Mouse (Mus musculus) thymus, postnatal 10 days (tissue): ENCODE data around the gene Dtd1.

ENCODE experiments used
- DNase-seq, 2 experiments: peaks; one replicate each; pipeline ENCODE4 v3.0.0; 2021; ENCODE audit warnings: low spot score in 2 of 2

The Dtd1 gene

GRCm38 (mm10) chr2:144768375-144769117 is 168.8 kb downstream of the Dtd1 start:
- DNase-seq = no peak

DNA sequence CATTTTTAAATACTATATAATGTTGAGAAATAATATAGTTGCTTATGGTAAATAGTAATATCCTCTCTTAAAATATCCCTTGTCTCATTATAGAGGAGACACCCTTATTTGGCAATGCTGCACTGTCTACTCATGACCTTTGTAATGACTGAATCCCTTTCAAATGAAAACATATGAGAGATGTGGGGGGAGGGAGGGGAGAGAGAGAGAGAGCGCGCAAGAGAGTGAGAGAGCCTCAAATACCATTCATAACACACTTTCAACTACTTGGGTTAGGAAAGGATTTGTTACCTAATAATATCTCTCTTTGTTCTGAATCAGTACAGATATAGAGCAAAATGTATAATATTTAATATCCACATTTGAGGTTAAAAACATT is 169.4 kb downstream of the Dtd1 start:
- DNase-seq = no peak

GRCm38 (mm10) chr2:144769556-144769955 is 169.9 kb downstream of the Dtd1 start:
- DNase-seq = no peak

- DNase-seq = no peak
These were observed 170.8 kb downstream of the Dtd1 start for GRCm38 (mm10) chr2:144770452-144770941.

DNA sequence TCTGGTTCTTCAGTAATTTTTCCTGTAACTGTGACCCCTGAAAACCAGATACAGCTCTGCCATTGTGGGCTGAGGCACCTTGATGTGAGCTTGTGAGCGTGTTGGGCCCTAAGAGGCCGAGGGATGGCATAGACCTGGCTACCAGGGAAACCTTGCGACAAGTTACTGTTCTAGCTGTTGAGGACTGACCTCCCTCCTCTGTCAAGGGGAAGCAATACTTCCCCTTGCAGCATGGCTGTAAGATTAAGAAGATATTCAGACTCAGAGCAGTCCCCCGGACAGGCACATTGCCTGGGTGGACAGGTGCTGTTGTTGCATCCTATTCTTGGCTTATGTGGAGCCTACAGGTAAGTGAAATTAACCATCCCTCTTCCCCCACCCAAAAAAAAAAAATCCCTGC is 172.1 kb downstream of the Dtd1 start:
- DNase-seq = no peak

DNA sequence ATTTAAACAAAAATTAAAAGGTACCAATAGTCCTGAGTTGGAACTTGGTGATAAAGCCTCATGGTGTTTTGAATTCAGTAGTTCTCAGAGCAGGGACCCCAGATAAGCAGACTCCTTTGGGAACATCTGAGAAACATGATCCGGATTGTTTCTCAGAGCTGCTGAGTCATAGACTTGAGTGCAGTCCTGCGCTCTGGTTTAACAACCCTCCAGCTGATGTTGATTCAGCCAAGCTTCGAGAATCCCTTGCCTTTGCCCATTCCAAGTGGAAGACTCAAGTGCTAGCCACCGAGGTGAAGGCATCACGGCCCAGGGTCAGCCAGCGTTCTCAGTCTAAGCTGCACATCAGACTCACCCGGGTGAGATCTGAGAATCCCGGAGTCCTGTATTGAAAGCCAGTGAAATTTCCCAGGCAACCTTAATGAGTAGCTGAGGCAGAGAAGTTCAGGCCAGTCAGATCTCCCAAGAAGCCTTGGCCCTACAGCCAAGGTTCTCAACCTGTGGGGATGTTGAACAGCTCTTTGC is 175.0 kb downstream of the Dtd1 start:
- no peak for DNase-seq

DNA sequence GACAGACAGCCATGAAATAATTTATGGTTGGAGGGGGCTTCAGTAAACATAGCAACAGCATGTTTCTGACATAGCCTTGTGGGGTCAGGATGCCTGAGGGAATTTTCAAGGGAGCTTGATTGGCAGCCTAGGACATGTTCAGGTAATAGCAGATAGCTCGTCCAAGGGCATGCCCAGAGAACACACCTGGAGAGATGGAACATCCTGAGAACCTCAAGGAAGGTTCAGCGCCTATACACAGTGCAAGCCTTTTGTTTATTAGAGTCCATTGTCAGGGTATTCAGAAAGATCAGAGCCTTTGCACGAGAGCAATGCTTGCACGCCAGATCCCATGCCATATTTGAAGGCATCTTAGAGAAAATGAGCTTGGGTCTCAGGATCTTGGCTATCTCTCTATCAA is 175.9 kb downstream of the Dtd1 start:
- DNase-seq = no peak

DNA sequence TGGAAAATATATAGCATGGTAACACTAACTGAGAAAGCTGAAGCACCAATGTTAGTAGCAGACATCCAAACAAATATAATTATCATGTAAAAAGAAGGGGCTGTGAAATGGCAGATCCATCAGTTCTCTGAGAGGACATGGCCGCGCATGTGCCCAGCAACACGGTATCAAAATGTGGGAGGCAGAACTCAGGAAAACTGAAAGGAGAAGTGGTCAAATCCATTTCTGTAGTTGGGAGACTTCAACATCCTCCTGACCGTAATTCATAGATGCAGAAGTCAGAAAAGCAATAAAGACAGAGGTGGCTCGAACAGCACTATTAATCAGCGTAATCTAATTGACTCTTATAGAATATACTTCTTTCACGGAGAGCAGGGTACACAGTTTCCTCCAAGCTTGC is 179.6 kb downstream of the Dtd1 start:
- DNase-seq = no peak

DNA sequence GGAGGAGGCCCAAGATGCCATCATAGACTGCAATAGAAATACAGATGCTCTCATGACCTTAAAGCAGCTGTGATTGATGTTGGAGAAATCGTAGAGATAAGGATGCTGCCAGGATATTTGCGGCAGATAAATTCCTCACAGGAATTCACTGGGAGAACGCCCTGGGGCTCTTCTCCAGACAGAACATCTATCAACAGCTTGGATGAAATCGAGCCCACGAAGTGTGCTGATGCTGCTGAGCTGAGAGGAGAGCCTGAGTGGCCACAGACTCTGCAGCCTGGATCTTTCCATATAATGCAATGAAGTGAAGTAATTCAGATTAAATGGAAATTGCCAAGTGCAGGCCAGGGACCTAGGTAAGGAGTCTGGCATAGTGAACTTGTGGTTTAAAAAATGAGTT is 181.0 kb downstream of the Dtd1 start:
- DNase-seq = no peak

GRCm38 (mm10) chr2:144781871-144782270 is 182.2 kb downstream of the Dtd1 start:
- DNase-seq = no peak

DNA sequence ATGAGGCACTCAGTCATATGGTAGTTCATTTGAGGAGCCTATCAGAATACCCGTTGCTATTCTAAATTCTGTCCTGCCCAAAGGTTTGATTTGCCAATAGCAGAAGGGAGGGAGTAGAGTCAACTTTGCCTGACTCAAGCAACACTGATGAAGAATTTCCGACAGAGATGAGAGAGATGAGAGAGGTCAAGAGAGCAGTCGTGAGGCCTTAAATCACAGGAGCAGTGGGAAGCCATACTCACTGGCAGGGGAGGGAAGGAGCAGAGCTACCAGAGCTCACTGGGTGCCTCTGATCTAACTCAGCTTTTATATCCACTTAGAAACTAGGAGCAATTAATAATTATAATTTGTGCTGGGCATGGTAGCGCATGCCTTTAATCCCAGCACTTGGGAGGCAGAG is 182.8 kb downstream of the Dtd1 start:
- no peak for DNase-seq

DNA sequence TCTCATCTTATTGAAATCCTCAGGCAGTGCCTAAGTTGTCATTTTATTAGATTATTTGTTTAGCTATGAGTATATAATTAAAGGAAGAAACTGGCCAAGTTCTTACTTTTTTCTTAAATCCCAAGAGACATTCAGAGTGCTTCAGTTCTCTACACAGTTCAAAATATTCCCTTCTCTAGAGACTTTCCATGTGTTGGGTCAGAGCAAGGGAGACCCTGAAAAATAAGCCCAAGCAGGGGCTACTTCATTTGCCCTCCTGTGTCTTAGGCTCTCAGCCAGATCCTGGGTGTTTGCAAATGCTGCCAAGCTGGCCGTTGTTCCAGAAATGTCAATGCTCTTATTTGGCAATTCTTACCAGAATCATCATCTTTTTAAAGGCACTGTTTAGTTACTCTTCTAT is 183.5 kb downstream of the Dtd1 start:
- no peak for DNase-seq

DNA sequence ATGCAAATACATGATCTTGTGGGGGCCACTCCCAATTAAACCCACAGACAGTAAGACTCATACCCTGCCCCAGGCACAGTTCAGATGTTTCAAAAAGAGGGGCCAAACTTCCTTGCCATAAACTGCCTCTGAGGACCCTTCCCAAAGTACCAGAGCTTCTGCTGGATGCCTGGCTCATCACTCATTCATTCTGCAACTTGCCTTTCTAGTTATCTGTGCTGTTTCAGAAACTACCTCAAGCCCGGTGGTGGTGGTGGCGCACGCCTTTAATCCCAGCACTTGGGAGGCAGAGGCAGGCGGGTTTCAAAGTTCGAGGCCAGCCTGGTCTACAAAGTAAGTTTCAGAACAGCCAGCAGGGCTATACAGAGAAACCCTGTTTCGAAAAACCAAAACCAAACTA is 184.1 kb downstream of the Dtd1 start:
- no peak for DNase-seq

GRCm38 (mm10) chr2:144791671-144792294 is 192.1 kb downstream of the Dtd1 start:
- DNase-seq = no peak

- no peak for DNase-seq
These were observed 197.8 kb downstream of the Dtd1 start for GRCm38 (mm10) chr2:144797515-144797914.

GRCm38 (mm10) chr2:144807766-144808754 is 208.4 kb downstream of the Dtd1 start:
- no peak for DNase-seq
